Mouse (Mus musculus) heart, postnatal 10 days (tissue): Measurements from ENCODE around the gene Slc22a17. TPM values are rescaled to one million over a fixed set of nuclear protein-coding genes. Genes with fewer than 3 reads are reported as not detected.

Experiments used
- DNase-seq, 2 experiments: peaks; one replicate each; pipeline ENCODE4 v3.0.0; 2021
- intact Hi-C: fragments of 180-260 bp; cut with DNase I; formaldehyde crosslinking; loops from one replicate; pipeline ENCODE4 v1.15.1; 2025
- total RNA-seq, 2 experiments: library from RNA; stranded (reverse); gene quantifications; 2 replicates each; pipeline ENCODE4 v1.2.3; 2021

Slc22a17 gene
- total RNA-seq, 2 experiments from 2014 or later: 9.6 to 10.8 TPM

GRCm38 (mm10) chr14:54940176-54940530 is 27.2 kb upstream of the Slc22a17 start:
- DNase-seq: no peak
- intact Hi-C loops: no loop called here

- DNase-seq: peak; percentile 80 to 85
- intact Hi-C loops: loop anchor here (1.0 to 2.0 kb wide), 3 partner anchors 39 to 91 kb away; partner anchors contain the start of gene Ngdn
Measured at GRCm38 (mm10) chr14:54939434-54940175, 26.7 kb upstream of the Slc22a17 start.

- DNase-seq: peak; percentile 78 to 79
Measured at GRCm38 (mm10) chr14:54938431-54939219, 25.7 kb upstream of the Slc22a17 start.

GRCm38 (mm10) chr14:54937361-54938182 is 24.6 kb upstream of the Slc22a17 start:
- peak; percentile 67 to 72 for DNase-seq

More at GRCm38 (mm10) chr14:54938431-54939219, 25.7 kb upstream of the Slc22a17 start:
- intact Hi-C loops: loop anchor here (1.0 to 2.0 kb wide), 3 partner anchors 38 to 90 kb away; partner anchors contain the start of gene Ngdn

GRCm38 (mm10) chr14:54936831-54937160 is 23.9 kb upstream of the Slc22a17 start:
- intact Hi-C loops: no loop called here
- DNase-seq: no peak

More at GRCm38 (mm10) chr14:54937361-54938182, 24.6 kb upstream of the Slc22a17 start:
- intact Hi-C loops: loop anchor here (2.0 kb wide), 2 partner anchors 77 to 89 kb away; partner anchors contain the start of gene Ngdn

GRCm38 (mm10) chr14:54935904-54936830 is 23.2 kb upstream of the Slc22a17 start, which contains the start of gene Cmtm5:
Gene Cmtm5, plus strand, starts transcription at chr14:54936261.
- DNase-seq: peak; percentile 48 to 49
- intact Hi-C loops: no loop called here

GRCm38 (mm10) chr14:54932645-54933150 is 19.8 kb upstream of the Slc22a17 start, which contains the start of gene Il25:
Gene Il25, plus strand, starts transcription at chr14:54932695.
- intact Hi-C loops: no loop called here
- no peak for DNase-seq

GRCm38 (mm10) chr14:54930431-54930830 is 17.5 kb upstream of the Slc22a17 start:
- intact Hi-C loops: no loop called here
- no peak for DNase-seq

GRCm38 (mm10) chr14:54929801-54930200 is 16.9 kb upstream of the Slc22a17 start:
- intact Hi-C loops: no loop called here
- DNase-seq: peak in 1 of 2 experiments; percentile 8

- no peak for DNase-seq
- intact Hi-C loops: no loop called here
Measured at GRCm38 (mm10) chr14:54927296-54927695, 14.4 kb upstream of the Slc22a17 start.

GRCm38 (mm10) chr14:54926401-54927158 is 13.6 kb upstream of the Slc22a17 start:
- intact Hi-C loops: no loop called here

GRCm38 (mm10) chr14:54925349-54926342 is 12.7 kb upstream of the Slc22a17 start, which contains the start of gene Efs:
Gene Efs, minus strand, starts transcription at chr14:54926126.
- DNase-seq: peak; percentile 77
- intact Hi-C loops: loop anchor here (2.0 kb wide), 1 partner anchor 25 kb away; no protein-coding TSS in a partner anchor

More at GRCm38 (mm10) chr14:54926401-54927158, 13.6 kb upstream of the Slc22a17 start:
- peak; percentile 77 to 78 for DNase-seq

GRCm38 (mm10) chr14:54924641-54925348 is 11.9 kb upstream of the Slc22a17 start:
- intact Hi-C loops: loop anchor here (2.0 kb wide), 1 partner anchor 24 kb away; no protein-coding TSS in a partner anchor
- peak; percentile 78 for DNase-seq

GRCm38 (mm10) chr14:54920076-54920685 is 7.2 kb upstream of the Slc22a17 start:
- no peak for DNase-seq
- intact Hi-C loops: no loop called here

- DNase-seq: peak in 1 of 2 experiments; percentile 13
- intact Hi-C loops: no loop called here
Measured at GRCm38 (mm10) chr14:54913343-54913742, 411 bp upstream of the Slc22a17 start.
